Mouse (Mus musculus): ENCODE measurements around the gene Pramel3.
"Not testable (repeated sequence)": the region's sequence is repeated elsewhere in the genome, so short reads cannot be mapped to it uniquely, and the experiment has no call there.

- TF ChIP-seq TCF12 (IDR thresholded peaks at IDR 0.05; ENCODE audit: insufficient read depth, poor library complexity, severe bottlenecking); E2F4 (IDR thresholded peaks at IDR 0.05; ENCODE audit: insufficient read depth); POLR2A (IDR thresholded peaks at IDR 0.05; ENCODE audit: insufficient read length, low read depth); MYOG (IDR thresholded peaks at IDR 0.05; ENCODE audit: control insufficient read depth in 1 of 3, insufficient read depth in 1 of 3, insufficient read length in 2 of 3, low read depth in 2 of 3); MAX (IDR thresholded peaks at IDR 0.05; ENCODE audit: low read depth); TCF3 (IDR thresholded peaks at IDR 0.05; ENCODE audit: insufficient read length, low read depth); CEBPB (IDR thresholded peaks at IDR 0.05; ENCODE audit: insufficient read depth, poor library complexity, severe bottlenecking); USF1 (IDR thresholded peaks at IDR 0.05; ENCODE audit: low read depth); POLR2AphosphoS2 (IDR thresholded peaks at IDR 0.05; ENCODE audit: insufficient read length, low read depth); REST (IDR thresholded peaks at IDR 0.05; ENCODE audit: insufficient read depth, insufficient read length); MYOD1 (IDR thresholded peaks at IDR 0.05; ENCODE audit: control insufficient read depth in 1 of 3, insufficient read length in 2 of 3, low read depth in 2 of 3): not testable (repeated sequence)
Observed at GRCm38 (mm10) chrX:135360685-135361084, 58.6 kb downstream of the Pramel3 start.
